Mouse (Mus musculus) left cerebral cortex, adult 8-10 months (tissue): Measurements from ENCODE around the gene Pmel. TPM values are rescaled to one million over a fixed set of nuclear protein-coding genes. Genes with fewer than 3 reads are reported as not detected.

ENCODE experiments used
- DNase-seq, 2 experiments: peaks; one replicate each; pipeline ENCODE4 v3.0.0; 2022; ENCODE audit warnings: low spot score in 2 of 2
- total RNA-seq, 4 experiments: library from RNA; stranded (reverse); gene quantifications; 2 replicates each; pipeline ENCODE4 v1.2.4; 2022

Pmel gene
- under 1 TPM; 0.40 to 0.98 (median 0.59) TPM for total RNA-seq

GRCm38 (mm10) chr10:128703895-128704294 is at the start of gene Pmel:
Pmel (plus strand) TSS chr10:128704195.
- DNase-seq, result no peak

DNA sequence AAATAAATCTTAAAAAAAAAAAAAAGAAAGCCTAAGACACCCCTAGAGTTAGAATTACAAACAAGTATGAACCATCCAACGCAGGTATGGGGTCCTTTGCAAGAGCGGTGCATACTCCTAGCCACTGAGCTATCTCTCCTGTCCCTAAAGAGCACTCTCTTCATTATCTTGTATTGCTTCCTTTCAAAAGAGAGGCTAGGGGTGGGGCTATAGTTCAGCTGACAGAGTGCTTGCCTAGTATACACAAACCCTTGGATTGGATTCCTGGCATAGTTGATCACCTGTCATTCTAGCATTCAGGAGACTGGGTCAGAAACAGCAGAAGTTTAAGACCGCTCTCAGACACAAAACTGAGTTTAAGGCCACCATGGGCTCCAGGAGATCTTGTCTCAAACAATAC is 48.7 kb upstream of the Pmel start:
- no peak for DNase-seq

DNA sequence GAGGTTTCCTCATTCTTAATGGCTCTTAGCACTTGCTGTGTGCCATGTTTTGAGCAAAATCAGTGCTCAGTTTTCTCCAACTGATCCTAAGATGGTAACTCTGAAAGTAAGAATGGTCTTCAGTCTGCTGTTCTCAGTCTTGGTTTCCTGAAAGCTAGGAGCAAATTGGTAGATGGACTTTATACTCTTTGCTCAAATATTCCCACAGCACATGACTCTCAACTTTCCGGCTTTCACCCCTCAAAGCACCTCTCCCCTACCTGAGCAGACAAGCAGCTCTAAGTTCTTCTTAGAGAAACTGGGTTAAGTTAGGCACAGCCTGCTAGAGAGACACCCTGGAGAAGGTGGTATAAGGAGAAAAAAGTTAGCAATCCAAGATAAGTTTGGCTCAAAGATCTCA is 47.3 kb upstream of the Pmel start:
- DNase-seq, result no peak

- no peak for DNase-seq
Measured at GRCm38 (mm10) chr10:128657844-128658243, 46.2 kb upstream of the Pmel start.

GRCm38 (mm10) chr10:128659490-128659889 is 44.5 kb upstream of the Pmel start:
- no peak for DNase-seq

- no peak for DNase-seq
Measured at GRCm38 (mm10) chr10:128662465-128662864, 41.5 kb upstream of the Pmel start.

GRCm38 (mm10) chr10:128663441-128664220 is 40.4 kb upstream of the Pmel start:
- no peak for DNase-seq

GRCm38 (mm10) chr10:128664808-128665207 is 39.2 kb upstream of the Pmel start:
- DNase-seq, result no peak

DNA sequence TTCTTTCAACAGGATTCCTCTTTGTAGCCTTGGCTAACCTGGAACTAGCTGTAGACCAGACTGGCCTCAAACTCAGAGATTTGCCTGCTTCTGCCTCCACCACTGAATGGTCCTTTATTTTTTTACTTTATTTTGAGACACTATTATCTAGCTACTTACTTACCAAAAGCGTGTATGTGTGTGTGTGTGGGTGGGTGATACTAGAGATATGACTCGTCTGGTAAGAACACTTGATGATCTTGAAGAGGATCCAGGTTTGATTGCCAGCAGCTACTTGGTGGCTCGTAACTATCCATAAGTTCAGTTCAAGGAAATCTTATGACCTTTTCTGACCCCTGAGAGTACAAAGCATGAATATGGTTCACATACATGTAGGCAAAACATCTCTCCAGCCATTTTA is 38.7 kb upstream of the Pmel start:
- no peak for DNase-seq

- no peak for DNase-seq
Measured at GRCm38 (mm10) chr10:128665806-128666205, 38.2 kb upstream of the Pmel start.

- DNase-seq, result peak; percentile 42 to 56
Measured at GRCm38 (mm10) chr10:128668790-128669672, 35.0 kb upstream of the Pmel start.

GRCm38 (mm10) chr10:128671148-128671547 is 32.8 kb upstream of the Pmel start:
- DNase-seq, result no peak

DNA sequence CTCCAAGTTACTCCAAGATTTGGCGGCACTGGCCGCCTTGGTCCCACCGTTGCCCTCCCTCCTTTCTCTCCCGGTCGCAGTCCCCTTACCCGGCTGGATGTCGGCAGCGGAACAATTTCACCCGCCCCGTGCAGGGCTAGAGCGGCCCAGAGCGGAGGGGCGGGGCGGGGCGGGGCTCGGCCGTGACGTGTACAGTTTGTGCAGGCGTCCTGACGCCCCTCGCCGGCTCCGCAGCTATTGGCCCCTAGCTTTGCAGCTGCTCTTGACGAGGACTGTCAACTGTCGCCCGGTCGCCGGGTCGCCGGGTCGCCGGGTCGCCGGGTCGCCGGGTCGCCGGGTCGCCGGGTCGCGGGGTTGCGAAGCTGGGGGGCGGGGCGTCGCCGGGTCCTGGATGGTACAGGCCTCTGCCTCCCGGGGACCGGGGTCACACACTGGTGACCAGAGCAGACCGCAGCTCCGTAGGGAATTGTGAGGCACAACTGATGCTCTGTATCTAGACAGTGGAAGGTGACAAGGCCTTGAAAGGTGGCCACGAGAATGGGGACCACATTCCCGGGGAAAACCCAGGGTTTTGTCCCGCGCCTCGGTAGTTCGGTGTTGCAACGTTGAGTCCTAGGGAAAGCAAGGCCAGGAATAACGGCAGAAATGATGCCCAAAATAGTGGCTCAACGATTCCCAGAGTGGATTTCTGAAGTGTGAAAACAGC is 30.1 kb upstream of the Pmel start, which contains the start of gene Suox:
TSS of gene Suox (minus strand) at position 311 of the 706 bp plus-strand sequence.
- peak; percentile 65 to 79 for DNase-seq

DNA sequence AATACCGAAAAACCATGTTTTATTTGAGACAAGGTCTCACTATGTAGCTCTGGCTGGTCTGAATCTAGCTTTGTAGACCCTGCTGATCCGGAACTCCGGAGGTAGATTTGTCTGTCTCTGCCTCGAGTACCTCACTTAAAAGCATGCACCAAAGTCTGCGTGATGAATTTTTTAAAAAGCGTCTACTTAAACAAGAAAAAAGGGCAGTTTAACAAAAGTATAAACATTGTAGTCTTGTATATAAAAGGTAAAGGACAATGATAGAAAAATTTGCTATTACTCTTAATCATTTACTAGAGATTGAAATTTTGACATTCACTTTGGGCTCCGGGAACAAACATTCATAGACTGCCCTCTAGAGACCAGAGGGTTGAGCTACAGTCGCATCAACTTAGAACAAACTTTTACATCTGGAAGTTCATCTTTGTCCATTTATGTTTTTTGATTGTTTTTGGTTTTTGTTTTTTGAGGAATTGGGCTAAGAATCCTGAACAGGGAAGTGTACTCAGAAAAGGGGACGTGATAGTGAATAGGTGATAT is 29.5 kb upstream of the Pmel start:
- DNase-seq, result no peak

GRCm38 (mm10) chr10:128695411-128695991 is 8.5 kb upstream of the Pmel start:
- DNase-seq, result no peak

GRCm38 (mm10) chr10:128695992-128696807 is 7.8 kb upstream of the Pmel start, which contains the start of gene Rab5b:
Rab5b (minus strand) TSS chr10:128696264.
- DNase-seq, result peak; percentile 99 to 100

GRCm38 (mm10) chr10:128697072-128697725 is 6.8 kb upstream of the Pmel start:
- DNase-seq, result no peak

GRCm38 (mm10) chr10:128699006-128699405 is 5.0 kb upstream of the Pmel start:
- DNase-seq, result no peak

DNA sequence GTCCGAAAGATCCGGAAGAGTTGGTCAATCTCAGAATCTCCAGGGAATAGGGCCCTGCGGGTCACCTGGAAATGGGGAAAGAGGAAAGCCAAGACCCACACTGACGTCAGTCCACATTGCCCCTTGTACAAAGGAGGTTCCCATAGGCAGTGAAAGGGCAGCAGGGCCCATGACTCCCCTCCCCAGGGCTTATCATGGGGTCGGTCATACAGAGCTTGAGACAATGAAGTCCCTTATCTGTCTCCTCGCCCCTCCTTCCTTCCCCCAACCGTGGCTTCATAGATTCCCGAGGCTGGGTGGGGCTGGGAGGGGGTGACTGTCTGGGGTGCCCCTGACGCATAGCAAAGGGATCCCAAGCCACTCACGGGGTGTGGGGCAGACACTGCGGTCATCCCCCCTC is 4.4 kb upstream of the Pmel start:
- DNase-seq, result no peak

DNA sequence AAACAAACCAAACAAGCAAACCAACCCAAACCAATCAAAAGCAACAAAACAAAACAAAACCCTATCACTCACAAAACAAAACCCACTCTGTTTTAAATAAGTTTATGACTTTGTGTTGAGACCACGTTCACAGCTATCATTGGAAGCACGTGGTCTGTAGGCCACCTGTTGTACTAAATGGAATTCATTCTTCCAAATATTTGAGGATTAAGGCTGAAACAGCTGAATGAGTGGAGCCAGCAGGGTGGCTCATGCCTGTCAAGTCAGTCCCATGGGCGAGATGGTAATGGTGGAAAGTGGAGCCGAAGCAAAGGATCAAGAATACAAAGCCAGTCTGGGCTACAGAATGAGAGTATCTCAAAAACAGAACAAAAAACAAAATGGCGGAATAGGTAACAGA is 3.3 kb upstream of the Pmel start:
- DNase-seq, result no peak
